15 mouse cellular contexts compared by ENCODE assay signal in the genomic region with DNA sequence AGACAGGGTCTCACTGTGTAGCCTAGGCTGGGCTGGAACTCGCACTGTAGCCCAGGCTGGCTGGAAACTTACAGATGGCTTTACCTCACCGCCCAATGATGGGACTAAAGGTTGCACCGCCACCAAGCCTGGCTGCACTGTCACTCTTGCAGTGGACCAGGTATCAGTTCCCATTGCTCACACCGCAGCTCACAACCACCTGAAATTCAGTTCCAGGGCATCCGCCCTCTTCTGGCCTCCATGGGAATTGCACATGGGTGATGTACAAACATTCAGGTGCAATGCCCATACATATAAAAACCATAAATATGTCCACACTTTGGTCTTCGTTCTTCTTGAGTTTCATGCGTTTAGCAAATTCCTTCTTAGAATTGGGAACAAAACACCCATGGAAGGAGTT. TPM values are rescaled to one million over a fixed set of nuclear protein-coding genes. Genes with fewer than 3 reads are reported as not detected.
A peak's percentile ranks its signal among the peaks of the same experiment; 100 is the strongest.
DNase-seq lines count a peak whose midpoint lies in the region; ATAC-seq and TF ChIP-seq lines count a peak whose summit lies in the region.
"Had no signal": no experiment of that assay in that cellular context is flagged by ENCODE, and none has a peak within 500 bp of the region (broad histone marks: within the 10 kb centered on the region; RNA-seq: fewer than 3 reads in every experiment).

No protein-coding gene starts in this region.

- dilution Hi-C loops in CH12.LX (cut with MboI; ENCODE audit: extremely low pct_ligation_motif_present, extremely low pct_unique_long_range_greater_than_20kb, low sequenced_read_pairs): no loop called here

- no peaks in the 10 kb centered on the region for H3K9me3 ChIP-seq in kidney, postnatal 0 days (replicated peaks; ENCODE audit: low read length)
- H3K9me3 ChIP-seq in CH12.LX (replicated peaks; ENCODE audit: low read length): peaks cover 19% of the 10 kb centered on the region
- H3K9me3 ChIP-seq in MEL (replicated peaks; ENCODE audit: insufficient read depth, low read length): no peaks in the 10 kb centered on the region
- no peaks in the 10 kb centered on the region for H3K9me3 ChIP-seq in liver, postnatal 0 days (ENCODE audit: low read length)
- H3K9me3 ChIP-seq: forebrain, embryonic 15.5 days; stomach, embryonic 15.5 days had no signal

- 74% methylated on average over 7 of the region's 7 CpGs for WGBS in kidney, postnatal 0 days
- WGBS in liver, postnatal 0 days (ENCODE audit: insufficient replicate concordance): 66% methylated on average over 7 of the region's 7 CpGs

- TF ChIP-seq POLR2A in CH12.LX (IDR thresholded peaks at IDR 0.05; ENCODE audit: low read depth, low read length) (no peak), MEL (IDR thresholded peaks at IDR 0.05; ENCODE audit: control insufficient read depth in 1 of 2, insufficient read depth in 1 of 2, low read depth in 1 of 2, low read length in 2 of 2, poor library complexity in 1 of 2) (no peak)

- no peaks in the 10 kb centered on the region for H3K79me2 ChIP-seq in CH12.LX (replicated peaks; ENCODE audit: control insufficient read depth, extremely low read depth, insufficient read depth, poor library complexity, severe bottlenecking)
- no peaks in the 10 kb centered on the region for H3K79me2 ChIP-seq in MEL (ENCODE audit: control insufficient read depth, insufficient read depth, low read length, poor library complexity)

- in situ Hi-C loops in CH12.LX (cut with MboI; ENCODE audit: low pct_ligation_motif_present, low pct_unique_long_range_greater_than_20kb, low sequenced_read_pairs): no loop called here

- TF ChIP-seq CTCF in kidney, postnatal 0 days (IDR thresholded peaks at IDR 0.05; ENCODE audit: low read depth): peak; percentile 33; the same call in 1 of the 2 replicates
- TF ChIP-seq CTCF in CH12.LX (conservative IDR thresholded peaks at IDR 0.05 in 1 of 2, IDR thresholded peaks at IDR 0.05 in 1 of 2; ENCODE audit: low read depth in 2 of 2, low read length in 2 of 2) (peak; percentile 43 to 46; a peak in 3 of 4 replicates), MEL (IDR thresholded peaks at IDR 0.05 in 2 of 3, conservative IDR thresholded peaks at IDR 0.05 in 1 of 3; ENCODE audit: control insufficient read depth in 1 of 3, insufficient read depth in 1 of 3, low read depth in 2 of 3, low read length in 3 of 3, poor library complexity in 1 of 3, severe bottlenecking in 1 of 3) (peak; percentile 86 to 99 (median 88))
- TF ChIP-seq CTCF in liver, postnatal 0 days (IDR thresholded peaks at IDR 0.05; ENCODE audit: low read depth): peak; percentile 56

- no peak for DNase-seq in kidney, postnatal 0 days (ENCODE audit: low spot score)
- no peak for DNase-seq in kidney, postnatal 14 days
- DNase-seq in CH12.LX (ENCODE audit: extremely low read depth): no peak
- peak; percentile 80 for DNase-seq in MEL (ENCODE audit: low read depth, low spot score)
- no peak for DNase-seq in liver, postnatal 0 days
- DNase-seq in T-cell, adult 2 months (ENCODE audit: low spot score): no peak
- no peak for DNase-seq in cerebellum, adult 9-10 months
- DNase-seq in adrenal gland, adult 2 months: no peak
- DNase-seq: heart, adult 11 months; kidney, postnatal 36 days; lung, postnatal 36 days had no signal

- no peak overlapping the region for H3K4me2 ChIP-seq in kidney, postnatal 0 days (ENCODE audit: low read length)
- no peak overlapping the region for H3K4me2 ChIP-seq in CH12.LX (ENCODE audit: insufficient read depth, low read depth, poor library complexity, severe bottlenecking)
- H3K4me2 ChIP-seq in liver, postnatal 0 days (ENCODE audit: low read depth, low read length): no peak overlapping the region
- H3K4me2 ChIP-seq: forebrain, embryonic 15.5 days; hindbrain, embryonic 14.5 days; stomach, embryonic 15.5 days had no signal

- no peak overlapping the region for H3K27ac ChIP-seq in kidney, postnatal 0 days
- H3K27ac ChIP-seq in CH12.LX (ENCODE audit: insufficient read depth, low read depth): no peak overlapping the region
- H3K27ac ChIP-seq in MEL (ENCODE audit: control insufficient read depth, low read depth, low read length): no peak overlapping the region
- no peak overlapping the region for H3K27ac ChIP-seq in liver, postnatal 0 days (ENCODE audit: low read depth)
- H3K27ac ChIP-seq: forebrain, embryonic 15.5 days; hindbrain, embryonic 14.5 days; stomach, embryonic 15.5 days had no signal

- H3K36me3 ChIP-seq in kidney, postnatal 0 days (ENCODE audit: insufficient read depth, low read length): no peaks in the 10 kb centered on the region
- H3K36me3 ChIP-seq in CH12.LX (replicated peaks in 1 of 2; ENCODE audit: control insufficient read depth in 1 of 2, insufficient read depth in 1 of 2, low read length in 1 of 2) (no peaks in the 10 kb centered on the region), MEL (ENCODE audit: control insufficient read depth in 1 of 2, insufficient read depth in 2 of 2, low read length in 2 of 2) (no peaks in the 10 kb centered on the region)
- H3K36me3 ChIP-seq in liver, postnatal 0 days (replicated peaks; ENCODE audit: insufficient read depth, low read length): no peaks in the 10 kb centered on the region
- H3K36me3 ChIP-seq: stomach, embryonic 15.5 days had no signal

- no peaks in the 10 kb centered on the region for H3K27me3 ChIP-seq in kidney, postnatal 0 days (ENCODE audit: insufficient read depth, low read length)
- H3K27me3 ChIP-seq in CH12.LX (replicated peaks): peaks cover 69% of the 10 kb centered on the region
- peaks cover 6 to 10% of the 10 kb centered on the region in 2 experiments for H3K27me3 ChIP-seq in MEL (ENCODE audit: control insufficient read depth in 1 of 2, insufficient read depth in 2 of 2, low read length in 2 of 2)
- H3K27me3 ChIP-seq in liver, postnatal 0 days (ENCODE audit: insufficient read depth, low read length): no peaks in the 10 kb centered on the region
- H3K27me3 ChIP-seq: forebrain, embryonic 15.5 days; stomach, embryonic 15.5 days had no signal

- TF ChIP-seq RAD21 in CH12.LX (IDR thresholded peaks at IDR 0.05; ENCODE audit: low read depth, low read length) (no peak; the same call in none of the 2 replicates), MEL (IDR thresholded peaks at IDR 0.05; ENCODE audit: low read depth, low read length) (peak; percentile 70)

- H3K9ac ChIP-seq in kidney, postnatal 0 days (ENCODE audit: low read depth, low read length): no peak overlapping the region
- no peak overlapping the region for H3K9ac ChIP-seq in CH12.LX (ENCODE audit: insufficient read depth, low read depth)
- no peak overlapping the region for H3K9ac ChIP-seq in MEL (ENCODE audit: control insufficient read depth, low read depth, low read length, poor library complexity, severe bottlenecking)
- H3K9ac ChIP-seq in liver, postnatal 0 days (replicated peaks): no peak overlapping the region
- H3K9ac ChIP-seq: forebrain, embryonic 15.5 days; hindbrain, embryonic 14.5 days; stomach, embryonic 15.5 days had no signal

- TF ChIP-seq EP300 in CH12.LX (IDR thresholded peaks at IDR 0.05; ENCODE audit: low read length): no peak
- TF ChIP-seq EP300 in MEL (IDR thresholded peaks at IDR 0.05; ENCODE audit: low read depth in 1 of 2, low read length in 2 of 2): no peak
- no peak for TF ChIP-seq EP300 in liver, postnatal 0 days (IDR thresholded peaks at IDR 0.05; ENCODE audit: low read depth)

- no peak overlapping the region for H3K4me3 ChIP-seq in kidney, postnatal 0 days (replicated peaks; ENCODE audit: low read depth, low read length)
- H3K4me3 ChIP-seq in CH12.LX (replicated peaks in 1 of 3; ENCODE audit: low read depth in 2 of 3, low read length in 2 of 3, poor library complexity in 1 of 3): no peak overlapping the region
- no peak overlapping the region for H3K4me3 ChIP-seq in MEL (ENCODE audit: control insufficient read depth in 1 of 2, insufficient read depth in 1 of 2, low read depth in 2 of 2, low read length in 2 of 2)
- H3K4me3 ChIP-seq in liver, postnatal 0 days (ENCODE audit: low read depth, low read length): no peak overlapping the region
- H3K4me3 ChIP-seq: forebrain, embryonic 15.5 days; myocyte; stomach, embryonic 15.5 days had no signal

- no peaks in the 10 kb centered on the region for H3K4me1 ChIP-seq in kidney, postnatal 0 days (replicated peaks; ENCODE audit: insufficient read depth, low read length)
- H3K4me1 ChIP-seq in CH12.LX (ENCODE audit: control insufficient read depth in 1 of 2, insufficient read depth in 2 of 2) (no peaks in the 10 kb centered on the region), MEL (ENCODE audit: control insufficient read depth in 1 of 2, insufficient read depth in 2 of 2, low read length in 2 of 2) (no peaks in the 10 kb centered on the region)
- H3K4me1 ChIP-seq in liver, postnatal 0 days (ENCODE audit: insufficient read depth): no peaks in the 10 kb centered on the region
- H3K4me1 ChIP-seq: stomach, embryonic 15.5 days had no signal

- ATAC-seq in kidney, postnatal 0 days (replicated peaks; ENCODE audit: low FRiP score, low read depth): no peak
- ATAC-seq in liver, postnatal 0 days: no peak
- ATAC-seq: forebrain, embryonic 15.5 days had no signal

TF ChIP-seq in CH12.LX, 34 proteins besides CTCF, POLR2A, EP300 and RAD21:
- TF ChIP-seq SMC3 (IDR thresholded peaks at IDR 0.05; ENCODE audit: low read depth, low read length): peak; percentile 30
- TF ChIP-seq ZKSCAN1 (IDR thresholded peaks at IDR 0.05; ENCODE audit: borderline replicate concordance, low read depth, low read length): no peak

TF ChIP-seq in MEL, 35 proteins besides CTCF, POLR2A, EP300 and RAD21:
- TF ChIP-seq USF1 (IDR thresholded peaks at IDR 0.05; ENCODE audit: low read depth, low read length): no peak
- no peak for TF ChIP-seq MEF2A (IDR thresholded peaks at IDR 0.05; ENCODE audit: extremely low read depth, insufficient replicate concordance, low read depth, low read length, poor library complexity, severe bottlenecking)
- TF ChIP-seq SMC3 (IDR thresholded peaks at IDR 0.05; ENCODE audit: low read depth, low read length): peak; percentile 95
- TF ChIP-seq USF2 (IDR thresholded peaks at IDR 0.05; ENCODE audit: borderline replicate concordance in 1 of 2, insufficient read depth in 1 of 2, low read depth in 1 of 2, low read length in 2 of 2): no peak
- no peak for TF ChIP-seq BHLHE40 (IDR thresholded peaks at IDR 0.05; ENCODE audit: borderline replicate concordance, low read depth, low read length)
- TF ChIP-seq NELFE (IDR thresholded peaks at IDR 0.05; ENCODE audit: low read depth, low read length): no peak
- peak; percentile 66 for TF ChIP-seq ZC3H11A (IDR thresholded peaks at IDR 0.05; ENCODE audit: low read depth, low read length)

RNA-seq across cellular contexts. Expression of gene Olfm2, which starts 30.8 kb away (rescaled TPM):
- 3.4 and 3.6 TPM in 2 replicates for polyA plus RNA-seq in kidney, postnatal 0 days (2015; fragmentation: Nextera tagmentation; extraction: Ambion mirVana)
- total RNA-seq in CH12.LX (2012; rRNA removed) (0.08 TPM in 1 of 2 replicates, not detected in the other), CH12.LX (2014; rRNA removed) (not detected in 2 replicates), MEL (2012; rRNA removed) (0.26 and 0.54 TPM in 2 replicates)
- polyA plus RNA-seq in CH12.LX (2012; ENCODE audit: insufficient read length, low read depth) (0.14 and 0.47 TPM in 2 replicates), MEL (2012; ENCODE audit: insufficient read depth in 1 of 2, insufficient read length in 2 of 2, low read depth in 1 of 2, low replicate concordance in 2 of 2, missing spikeins in 1 of 2) (1 to 10 TPM in 1 of 2 experiments, not detected in 1; 1.9 TPM)
- 0.20 and 0.34 TPM in 2 replicates for polyA plus RNA-seq in liver, postnatal 0 days (2015; fragmentation: Nextera tagmentation; extraction: Ambion mirVana)
- 1 to 10 TPM in 1 of 2 experiments, under 1 TPM in 1; 0.49 to 1.0 TPM for total RNA-seq in adrenal gland, adult 2 months (2021)
- polyA plus RNA-seq in adrenal gland, adult 2 months (2012; rRNA removed): 1.1 and 2.9 TPM in 2 replicates

Comparison
In these comparisons a context has a peak if more than half of its experiments do, and no peak if none do; other contexts are left out.
1. CTCF ChIP-seq: peak in every context shown above with its lines; median percentile 88 in MEL; 56 in liver, postnatal 0 days; 44 in CH12.LX; 33 in kidney, postnatal 0 days.